Mouse (Mus musculus) fat pad, adult 2 months (tissue): Measurements from ENCODE around the gene C2.

ENCODE experiments used
- DNase-seq: peaks from one replicate; pipeline ENCODE4 v3.0.0-alpha.2; 2011; ENCODE audit warnings: low read depth, low spot score; ENCODE audit errors: extremely low read depth

The C2 gene

DNA sequence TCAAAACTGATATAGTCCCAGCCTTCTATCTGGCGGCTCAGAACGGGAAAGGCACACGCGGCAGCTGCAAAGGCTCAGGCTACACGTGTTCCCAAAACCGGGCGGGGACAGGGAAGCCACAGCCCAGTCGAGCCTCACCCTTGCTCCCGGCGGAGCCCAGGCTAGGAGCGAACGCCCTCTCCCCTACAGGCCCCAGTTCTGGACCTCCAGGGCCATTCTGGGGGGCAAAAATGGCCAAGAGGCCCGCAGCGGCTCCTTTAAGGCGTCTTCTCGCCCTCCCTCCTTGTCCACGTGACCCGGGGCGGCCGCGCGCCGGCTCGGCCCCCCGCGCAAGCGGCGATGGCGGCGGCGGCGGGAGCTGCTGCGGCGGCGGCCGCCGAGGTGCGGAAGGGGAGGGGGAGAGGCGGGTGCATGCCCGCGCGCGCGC lies at the start of gene C2, which contains the start of gene Ehmt2:
Gene C2, minus strand, starts transcription at position 106 of the 427 bp plus-strand sequence.
Gene Ehmt2, plus strand, starts transcription at position 310 of the 427 bp plus-strand sequence.
- DNase-seq, result no peak

- DNase-seq, result no peak
Observed at GRCm38 (mm10) chr17:34947606-34948005, 49.5 kb upstream of the C2 start.

DNA sequence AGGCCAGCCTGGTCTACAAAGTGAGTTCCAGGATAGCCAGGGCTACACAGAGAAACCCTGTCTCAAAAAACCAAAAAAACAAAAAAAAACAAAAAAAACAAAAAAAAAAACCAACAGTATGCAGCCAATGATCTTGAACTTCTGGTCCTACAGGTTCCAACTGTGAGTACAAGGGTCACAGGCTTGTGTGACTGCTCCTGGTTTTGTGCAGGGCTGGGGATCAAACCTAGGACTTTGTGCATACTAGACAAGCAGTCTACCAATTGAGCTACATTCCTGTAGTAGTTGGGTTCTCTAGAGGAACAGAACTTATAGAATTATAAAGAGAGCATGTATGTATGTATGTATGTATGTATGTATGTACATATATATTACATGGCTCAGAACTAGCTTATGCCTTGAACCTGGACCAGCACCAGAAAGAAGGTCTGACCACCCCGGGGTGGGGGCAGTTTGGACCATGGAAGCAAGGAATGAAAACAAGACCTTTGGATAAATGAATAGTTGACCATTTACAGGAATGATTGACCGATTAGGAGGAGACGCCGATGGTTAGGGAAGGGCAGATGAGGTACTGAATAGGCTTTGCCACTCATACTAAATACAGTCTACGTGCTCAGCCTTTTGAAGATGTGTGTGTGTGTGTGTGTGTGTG lies 48.5 kb upstream of the C2 start:
- DNase-seq, result no peak

- no peak for DNase-seq
Observed at GRCm38 (mm10) chr17:34944362-34944761, 46.3 kb upstream of the C2 start.

- no peak for DNase-seq
Observed at GRCm38 (mm10) chr17:34943128-34943815, 45.2 kb upstream of the C2 start.

GRCm38 (mm10) chr17:34941344-34942041 lies 43.4 kb upstream of the C2 start:
- DNase-seq, result no peak

GRCm38 (mm10) chr17:34937960-34938505 lies 40.0 kb upstream of the C2 start:
- no peak for DNase-seq

DNA sequence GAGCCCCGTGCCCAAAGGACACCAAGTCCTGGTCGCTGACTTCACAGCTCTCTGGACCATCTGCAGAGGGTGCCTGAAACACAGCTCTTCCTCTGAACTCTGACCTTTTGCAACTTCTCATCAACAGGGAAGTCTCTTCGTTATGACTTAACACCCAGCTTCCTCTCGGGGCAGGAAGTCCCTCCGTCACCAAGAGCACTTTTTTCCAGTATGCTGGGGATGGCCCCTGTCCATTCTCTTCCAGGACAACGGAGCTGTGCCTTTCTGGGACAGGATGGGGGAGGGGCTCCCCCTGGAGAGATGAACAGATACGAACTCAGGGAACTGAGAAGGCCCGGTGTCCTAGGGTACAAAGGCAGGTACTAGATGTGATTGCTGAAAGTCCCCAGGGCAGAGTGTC lies 36.8 kb upstream of the C2 start:
- no peak for DNase-seq

DNA sequence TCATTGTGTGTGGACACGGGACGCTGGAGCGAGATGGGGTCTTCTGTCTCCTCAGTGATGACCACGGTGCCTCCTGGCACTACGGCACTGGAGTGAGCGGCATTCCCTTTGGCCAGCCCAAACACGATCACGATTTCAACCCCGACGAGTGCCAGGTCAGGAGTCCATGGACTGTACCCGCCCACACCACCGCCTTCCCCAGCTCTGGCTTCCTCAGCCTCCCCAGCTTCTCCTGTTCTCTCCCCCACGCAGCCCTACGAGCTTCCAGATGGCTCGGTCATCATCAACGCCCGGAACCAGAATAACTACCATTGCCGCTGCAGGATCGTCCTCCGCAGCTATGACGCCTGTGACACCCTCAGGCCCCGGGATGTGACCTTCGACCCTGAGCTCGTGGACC lies 36.0 kb upstream of the C2 start:
- DNase-seq, result no peak

GRCm38 (mm10) chr17:34932287-34932686 lies 34.2 kb upstream of the C2 start:
- no peak for DNase-seq

- no peak for DNase-seq
Observed at GRCm38 (mm10) chr17:34931735-34932098, 33.7 kb upstream of the C2 start.

GRCm38 (mm10) chr17:34931061-34931734 lies 33.1 kb upstream of the C2 start, which contains the start of gene Neu1:
Gene Neu1 (plus strand): TSS chr17:34931253.
- DNase-seq, result peak; percentile 73

- no peak for DNase-seq
Observed at GRCm38 (mm10) chr17:34928841-34929240, 30.8 kb upstream of the C2 start.

DNA sequence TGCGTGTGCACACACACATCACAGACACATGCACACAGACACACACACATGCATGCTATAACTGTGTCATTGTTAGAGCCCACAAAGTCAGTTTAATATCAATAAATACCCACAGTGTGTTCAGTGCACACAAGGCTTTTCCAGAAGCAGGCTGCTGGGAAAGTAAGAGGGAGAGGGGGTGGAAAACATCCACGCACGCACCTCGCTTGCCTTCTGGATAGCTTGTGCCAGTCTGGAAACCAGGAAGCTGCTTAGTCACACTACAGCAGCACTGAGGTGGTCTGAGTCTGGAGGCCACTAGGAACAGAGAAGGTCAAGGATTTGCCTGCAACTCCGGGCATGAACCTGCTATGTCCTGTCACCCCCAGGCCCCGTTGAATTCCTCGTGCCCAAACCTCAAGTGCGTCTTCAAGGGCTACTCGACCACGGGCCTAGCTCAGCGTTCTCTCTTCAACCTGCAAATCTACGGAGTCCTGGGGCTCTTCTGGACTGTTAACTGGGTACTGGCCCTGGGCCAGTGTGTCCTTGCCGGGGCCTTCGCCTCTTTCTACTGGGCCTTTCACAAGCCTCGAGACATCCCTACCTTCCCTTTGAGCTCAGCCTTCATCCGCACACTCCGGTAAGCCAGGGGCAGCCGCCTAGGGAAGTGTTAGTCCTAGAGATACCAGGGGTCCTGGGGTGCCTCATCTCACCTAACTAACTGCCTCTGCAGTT lies 29.4 kb upstream of the C2 start:
- DNase-seq, result no peak

DNA sequence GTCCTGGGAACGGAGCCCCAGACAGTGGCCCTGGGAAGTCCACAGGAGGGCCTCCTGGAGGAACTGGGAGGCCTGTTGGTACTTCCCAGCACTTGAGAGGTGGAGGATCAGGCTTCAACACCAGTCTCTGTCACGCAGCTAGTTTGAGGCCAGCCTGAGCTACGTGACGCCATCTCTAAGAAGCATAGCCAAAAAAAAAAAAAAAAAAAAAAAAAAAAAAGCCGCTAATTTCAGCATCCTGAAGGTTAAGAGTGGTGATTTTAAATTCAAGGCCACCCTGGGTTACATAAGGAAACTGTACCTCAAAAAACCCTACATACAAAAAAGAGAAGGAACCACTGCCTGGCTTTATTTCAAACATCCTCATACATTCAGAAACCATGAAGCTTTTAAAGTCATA lies 26.2 kb upstream of the C2 start:
- no peak for DNase-seq

- DNase-seq, result no peak
Observed at GRCm38 (mm10) chr17:34922939-34923338, 24.9 kb upstream of the C2 start.

DNA sequence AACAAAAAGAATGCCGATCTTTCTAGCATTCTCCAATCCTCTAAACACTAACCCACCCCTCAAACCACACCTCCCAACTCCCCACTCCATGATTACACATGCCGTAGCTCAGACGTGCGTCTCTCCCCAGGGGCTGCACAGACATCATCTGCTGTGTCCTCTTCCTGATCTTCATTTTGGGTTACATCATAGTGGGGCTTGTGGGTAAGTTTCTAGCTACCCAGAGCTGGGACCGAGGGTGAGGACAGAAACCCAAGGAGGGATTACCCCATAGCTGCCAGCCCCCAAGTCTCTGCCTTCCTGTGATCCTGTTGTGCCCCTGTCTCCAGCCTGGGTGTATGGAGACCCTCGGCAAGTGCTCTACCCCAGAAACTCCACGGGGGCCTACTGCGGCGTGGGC lies 19.1 kb upstream of the C2 start:
- no peak for DNase-seq

DNA sequence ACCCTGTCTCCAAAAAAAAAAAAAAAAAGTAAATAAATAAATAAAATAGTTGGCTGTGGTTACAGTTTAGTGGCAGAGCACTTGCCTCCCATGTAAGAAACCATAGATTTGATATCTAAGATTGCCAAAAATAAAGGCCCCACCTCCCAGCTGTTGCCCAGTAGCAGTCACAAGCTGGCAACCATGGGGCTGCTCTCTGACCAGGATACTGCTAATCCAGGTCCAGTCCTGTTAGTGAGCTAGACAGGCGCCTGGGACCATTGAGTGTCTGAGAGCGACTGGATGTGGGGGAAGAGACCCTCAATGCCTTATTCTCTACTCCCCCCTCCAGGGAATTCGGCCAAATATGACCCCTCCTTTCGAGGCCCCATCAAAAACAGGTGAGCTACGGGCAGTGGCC lies 18.3 kb upstream of the C2 start:
- no peak for DNase-seq

GRCm38 (mm10) chr17:34915410-34915831 lies 17.4 kb upstream of the C2 start:
- no peak for DNase-seq

GRCm38 (mm10) chr17:34913930-34914665 lies 16.0 kb upstream of the C2 start, which contains the start of gene Slc44a4:
Gene Slc44a4 (plus strand): TSS chr17:34914466.
- no peak for DNase-seq
